Mouse (Mus musculus): ENCODE measurements around the gene Hsd11b1. TPM values are rescaled to one million over a fixed set of nuclear protein-coding genes. Genes with fewer than 3 reads are reported as not detected.
A peak's percentile ranks its signal among the peaks of the same experiment; 100 is the strongest.

Hsd11b1 gene
- total and polyA plus RNA-seq, 2 experiments from 2014 or later, result 1.8 to 2.0 TPM

DNA sequence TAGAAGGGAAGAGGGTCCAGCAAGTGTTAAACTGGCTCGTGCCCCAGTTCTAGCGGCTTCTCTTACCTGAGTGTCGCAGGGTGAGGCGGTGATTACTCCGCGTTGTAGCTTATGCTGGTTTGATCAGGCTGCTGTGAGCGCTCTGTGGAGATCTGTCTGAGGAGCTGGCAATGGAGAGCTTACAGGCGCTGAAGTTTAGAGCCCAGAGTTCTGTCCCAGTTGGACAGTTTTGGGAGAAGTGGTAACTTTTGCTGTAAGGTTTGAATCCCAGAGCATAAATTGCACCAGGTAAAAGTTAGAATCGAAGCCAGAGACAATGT lies 90.1 kb downstream of the Hsd11b1 start:
- Histone ChIP-seq H3K9ac (peak overlapping the region; percentile 84), H3K36me3 (ENCODE audit: insufficient read depth) (no peaks in the 10 kb centered on the region), H3K4me2 (ENCODE audit: low read depth) (peak overlapping the region; percentile 75), H3K4me1 (ENCODE audit: insufficient read depth) (peaks cover 18% of the 10 kb centered on the region; the same call in 1 of the 2 replicates), H3K27ac (ENCODE audit: low read depth, low read length) (peak overlapping the region; percentile 87), H3K27me3 (ENCODE audit: insufficient read depth, low read length) (no peaks in the 10 kb centered on the region), H3K9me3 (ENCODE audit: low read length) (no peaks in the 10 kb centered on the region), H3K4me3 (ENCODE audit: low read depth, low read length) (peak overlapping the region; percentile 76)
- ATAC-seq (no peak), DNase-seq (no peak)
- TF ChIP-seq CTCF (IDR thresholded peaks at IDR 0.05; ENCODE audit: low read depth), result no peak
- WGBS, result 16% methylated on average over 9 of the region's 9 CpGs

DNA sequence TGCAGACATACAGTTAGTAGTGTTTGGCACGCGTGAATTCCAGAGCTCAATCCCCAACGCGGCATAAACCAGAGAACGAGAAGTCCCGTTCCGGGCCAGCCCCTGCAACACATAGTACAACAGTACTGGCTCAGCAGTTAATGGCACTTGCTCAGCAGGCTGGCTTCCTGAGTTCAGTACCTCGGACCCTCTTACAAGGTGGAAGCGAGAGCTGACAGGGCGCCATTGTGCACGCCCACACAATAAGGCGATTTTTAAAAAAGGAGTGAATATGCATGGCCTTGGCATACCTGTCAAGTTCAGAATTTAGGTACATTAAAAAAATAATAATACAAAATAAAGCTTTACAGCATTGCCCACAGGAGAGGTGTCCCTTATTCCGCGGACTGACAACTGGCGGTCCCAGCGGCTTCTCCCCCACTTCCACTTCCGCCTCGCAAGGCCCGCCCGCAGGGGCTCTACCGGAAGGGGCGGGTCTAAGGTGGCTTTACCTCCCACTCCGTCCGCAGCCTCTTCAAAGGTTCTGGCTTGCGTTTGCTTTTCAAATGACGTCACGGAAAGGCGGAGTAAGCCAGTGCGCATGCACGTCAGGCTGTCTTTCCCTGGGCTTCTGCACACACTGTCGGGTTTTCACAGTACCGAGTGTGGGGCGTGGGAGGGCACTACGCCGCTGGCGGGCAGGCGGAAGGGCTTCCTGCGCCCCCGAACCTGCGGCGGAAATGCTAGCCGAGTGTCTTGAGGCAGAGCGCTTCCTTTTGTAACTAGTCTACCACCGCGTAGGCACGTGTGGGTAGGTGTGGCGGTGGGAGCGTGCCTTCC lies 90.7 kb downstream of the Hsd11b1 start:
- TF ChIP-seq CTCF (IDR thresholded peaks at IDR 0.05; ENCODE audit: low read depth), result peak; percentile 52
- H3K27me3 ChIP-seq (ENCODE audit: insufficient read depth, low read length), result no peaks in the 10 kb centered on the region
- WGBS, result under 1% methylated on average over 48 of the region's 48 CpGs

More for the DNA sequence above, 90.7 kb downstream of the Hsd11b1 start:
- peak overlapping the region; percentile 75 for H3K4me2 ChIP-seq (ENCODE audit: low read depth)
- H3K9ac ChIP-seq, result peak overlapping the region; percentile 84
- H3K4me3 ChIP-seq (ENCODE audit: low read depth, low read length), result peak overlapping the region; percentile 76
- no peaks in the 10 kb centered on the region for H3K36me3 ChIP-seq (ENCODE audit: insufficient read depth)
- H3K9me3 ChIP-seq (ENCODE audit: low read length), result no peaks in the 10 kb centered on the region
- H3K27ac ChIP-seq (ENCODE audit: low read depth, low read length), result peak overlapping the region; percentile 87
- H3K4me1 ChIP-seq (ENCODE audit: insufficient read depth), result peaks cover 18% of the 10 kb centered on the region; the same call in 1 of the 2 replicates
- DNase-seq, result peak; percentile 99
- ATAC-seq, result peak; percentile 99

Other genes with a start within 250 kb of the Hsd11b1 start
- gene Syt14, start 228.3 kb downstream of the Hsd11b1 start, total RNA-seq (2014; rRNA removed), result 11.8 and 16.7 TPM in 2 replicates
- 2.6 and 4.6 TPM in 2 replicates for gene Syt14, start 228.3 kb downstream of the Hsd11b1 start, polyA plus RNA-seq (2015; fragmentation: Nextera tagmentation; extraction: Ambion mirVana)
- gene Diexf, start 133.8 kb downstream of the Hsd11b1 start, total RNA-seq (2014; rRNA removed), result 11.4 and 18.6 TPM in 2 replicates
- 4.0 and 6.2 TPM in 2 replicates for gene Diexf, start 133.8 kb downstream of the Hsd11b1 start, polyA plus RNA-seq (2015; fragmentation: Nextera tagmentation; extraction: Ambion mirVana)
- gene Irf6, start 111.0 kb downstream of the Hsd11b1 start, total RNA-seq (2014; rRNA removed), result 0.33 and 0.62 TPM in 2 replicates
- gene Irf6, start 111.0 kb downstream of the Hsd11b1 start, polyA plus RNA-seq (2015; fragmentation: Nextera tagmentation; extraction: Ambion mirVana), result 0.29 and 0.48 TPM in 2 replicates
- gene A130010J15Rik, start 96.0 kb downstream of the Hsd11b1 start, total RNA-seq (2014; rRNA removed), result 16.2 and 18.2 TPM in 2 replicates
- gene A130010J15Rik, start 96.0 kb downstream of the Hsd11b1 start, polyA plus RNA-seq (2015; fragmentation: Nextera tagmentation; extraction: Ambion mirVana), result 9.6 and 10.8 TPM in 2 replicates
- gene Traf3ip3, start 62.4 kb downstream of the Hsd11b1 start, total RNA-seq (2014; rRNA removed), result 0.69 and 1.8 TPM in 2 replicates
- 1.6 and 2.1 TPM in 2 replicates for gene Traf3ip3, start 62.4 kb downstream of the Hsd11b1 start, polyA plus RNA-seq (2015; fragmentation: Nextera tagmentation; extraction: Ambion mirVana)
- 1.5 and 3.6 TPM in 2 replicates for gene Lamb3, start 56.4 kb downstream of the Hsd11b1 start, total RNA-seq (2014; rRNA removed)
- gene Lamb3, start 56.4 kb downstream of the Hsd11b1 start, polyA plus RNA-seq (2015; fragmentation: Nextera tagmentation; extraction: Ambion mirVana), result 0.98 and 1.1 TPM in 2 replicates
- gene G0s2, start 9.1 kb upstream of the Hsd11b1 start, total RNA-seq (2014; rRNA removed), result 5.7 and 11.0 TPM in 2 replicates
- 4.7 and 5.0 TPM in 2 replicates for gene G0s2, start 9.1 kb upstream of the Hsd11b1 start, polyA plus RNA-seq (2015; fragmentation: Nextera tagmentation; extraction: Ambion mirVana)
- gene Camk1g, start 106.2 kb upstream of the Hsd11b1 start, total RNA-seq (2014; rRNA removed), result 50.3 and 56.1 TPM in 2 replicates
- 37.4 and 46.0 TPM in 2 replicates for gene Camk1g, start 106.2 kb upstream of the Hsd11b1 start, polyA plus RNA-seq (2015; fragmentation: Nextera tagmentation; extraction: Ambion mirVana)

All from forebrain, postnatal 0 days (tissue).